Mouse (Mus musculus): ENCODE data around the gene Ing3.

- TF ChIP-seq CTCF (IDR thresholded peaks at IDR 0.05; ENCODE audit: borderline replicate concordance, control insufficient read depth, extremely low read depth, insufficient read depth, low read length, poor library complexity) (no peak), POLR2A (IDR thresholded peaks at IDR 0.05; ENCODE audit: control insufficient read depth, extremely low read depth, insufficient read depth, low read length, poor library complexity) (no peak)
These were observed 63.1 kb downstream of the Ing3 start for GRCm38 (mm10) chr6:22012501-22012900.

Data from thymus, adult 2 months (tissue).